Mouse (Mus musculus) ovary, postnatal 14 days (tissue): ENCODE measurements around the gene Akr1c20.

ENCODE experiments used
- DNase-seq: peaks from one replicate; pipeline ENCODE4 v3.0.0; 2022; ENCODE audit warnings: low spot score

The Akr1c20 gene

DNA sequence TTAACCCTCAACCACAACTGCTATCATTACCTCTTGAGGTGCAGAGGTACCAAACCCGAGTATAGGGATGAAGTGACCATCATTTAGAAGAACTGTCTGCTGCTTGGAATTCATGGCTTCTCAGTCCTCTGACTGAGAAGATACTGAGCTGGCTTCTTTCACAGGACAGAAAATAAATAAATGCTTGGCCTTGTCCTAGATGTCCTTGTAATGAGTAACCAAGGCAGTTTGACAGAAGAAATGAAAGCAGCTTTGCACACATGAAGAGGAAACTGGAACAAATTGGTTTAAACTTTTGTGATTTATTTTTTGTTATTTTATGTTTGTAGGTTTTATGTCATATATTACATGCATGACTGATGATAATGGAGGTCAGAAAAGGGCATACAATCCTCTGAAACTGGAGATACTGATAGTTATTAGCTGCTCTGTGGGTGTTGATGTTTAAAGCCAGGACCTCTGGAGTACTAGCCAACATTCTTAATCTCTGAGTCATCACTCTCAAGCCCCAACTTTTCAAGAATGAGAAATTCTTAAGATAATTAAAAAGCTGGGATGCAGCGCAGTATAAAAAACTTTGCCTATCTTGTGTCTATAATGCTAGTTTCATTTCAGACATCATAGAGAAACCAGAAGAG lies at the start of gene Akr1c20:
Akr1c20 (minus strand) TSS at position 145 of the 638 bp plus-strand sequence.
- no peak for DNase-seq

DNA sequence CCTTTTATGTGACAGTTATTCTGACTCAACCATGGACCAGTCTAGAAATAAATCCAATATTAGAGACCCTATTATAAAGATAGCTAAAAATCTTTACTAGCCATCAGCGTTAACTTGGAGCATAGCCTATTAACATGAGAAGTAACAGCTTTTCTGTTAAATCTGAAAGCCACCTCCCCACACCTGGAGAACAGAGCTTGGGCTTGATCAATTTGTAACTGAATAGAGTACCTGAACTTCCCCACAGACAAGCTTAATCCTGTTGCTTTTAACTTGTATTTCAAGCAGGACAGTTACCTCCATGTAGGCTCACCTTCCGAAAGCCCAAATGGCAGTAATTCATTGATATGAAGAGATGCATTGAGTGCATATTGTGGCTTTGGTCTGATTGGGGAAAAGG lies 42.9 kb upstream of the Akr1c20 start:
- DNase-seq = no peak

DNA sequence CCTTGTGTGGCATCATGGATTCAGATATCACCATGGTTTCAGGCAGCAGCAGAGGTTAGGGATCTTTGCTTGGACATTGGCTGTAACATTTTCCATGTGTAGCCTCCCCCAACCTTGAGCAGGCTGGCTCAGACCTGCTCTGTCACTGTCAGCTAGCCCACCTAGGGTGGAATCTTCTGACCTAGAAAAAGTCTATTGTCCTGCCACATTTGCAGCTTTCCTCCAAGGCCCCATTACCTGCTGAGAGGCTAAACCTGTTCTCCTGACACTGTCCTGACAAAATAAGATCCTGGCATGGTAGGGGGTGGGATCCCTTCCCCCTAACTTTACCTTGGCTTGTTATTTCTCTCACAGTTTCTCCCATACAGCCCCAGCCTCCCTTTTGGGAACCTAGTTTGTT lies 37.4 kb upstream of the Akr1c20 start:
- DNase-seq = no peak

DNA sequence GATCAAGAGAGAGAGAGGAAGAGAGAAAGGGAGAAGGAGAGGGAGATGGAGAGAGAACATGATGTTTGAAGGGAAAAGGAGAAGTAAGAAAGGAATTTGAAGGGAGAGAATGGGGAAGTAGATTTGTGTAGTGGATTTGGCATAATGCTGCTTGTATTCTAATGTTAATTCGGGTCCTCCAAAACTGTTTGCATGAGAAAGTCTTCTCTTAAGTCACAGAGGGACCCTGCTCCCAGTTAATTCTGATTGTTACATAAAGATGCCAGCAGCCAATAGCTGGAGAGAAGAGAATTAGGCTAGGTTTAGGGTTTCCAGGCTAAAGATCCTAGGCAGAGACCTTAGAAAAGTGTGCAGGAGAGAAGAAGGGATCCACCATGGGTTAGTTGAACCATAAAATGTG lies 36.0 kb upstream of the Akr1c20 start:
- no peak for DNase-seq

DNA sequence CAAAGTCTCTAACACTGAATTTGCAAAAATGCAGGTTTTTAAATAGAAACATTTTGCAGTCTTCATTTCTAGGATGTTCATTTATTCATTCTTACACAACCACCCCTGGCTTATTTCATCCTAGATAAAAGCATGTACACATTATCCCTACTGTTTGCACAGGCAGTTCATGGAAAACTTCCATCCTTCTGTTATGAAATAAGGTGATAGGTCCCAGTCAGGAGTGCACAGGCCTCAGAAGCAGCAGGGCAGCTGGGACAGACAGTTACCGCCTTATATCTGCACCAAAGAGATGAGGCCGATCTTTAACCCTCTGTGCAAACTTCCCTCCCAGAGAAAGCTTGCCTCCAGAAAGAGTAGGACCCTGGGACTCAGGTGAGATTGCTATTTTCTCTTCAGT lies 8.3 kb downstream of the Akr1c20 start:
- DNase-seq = no peak

DNA sequence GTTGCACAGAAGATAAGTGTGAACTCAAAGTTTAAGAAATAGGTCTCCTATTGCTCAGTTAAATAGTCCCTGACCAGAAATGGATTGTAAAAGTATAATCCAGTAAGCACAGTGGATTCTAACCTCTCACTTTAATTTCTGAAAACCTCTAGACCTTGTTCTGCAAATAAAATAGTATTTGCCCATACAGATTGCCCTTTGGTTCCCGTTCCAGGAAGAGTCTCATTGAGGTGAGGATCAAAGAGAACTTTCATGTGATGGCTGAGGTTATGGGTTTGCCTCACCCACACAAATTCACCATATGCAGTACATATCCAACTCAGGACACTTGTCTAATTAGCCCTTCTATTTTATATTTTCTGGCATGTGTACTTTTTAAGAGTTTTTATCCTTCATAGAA lies 55.2 kb downstream of the Akr1c20 start:
- DNase-seq = no peak

DNA sequence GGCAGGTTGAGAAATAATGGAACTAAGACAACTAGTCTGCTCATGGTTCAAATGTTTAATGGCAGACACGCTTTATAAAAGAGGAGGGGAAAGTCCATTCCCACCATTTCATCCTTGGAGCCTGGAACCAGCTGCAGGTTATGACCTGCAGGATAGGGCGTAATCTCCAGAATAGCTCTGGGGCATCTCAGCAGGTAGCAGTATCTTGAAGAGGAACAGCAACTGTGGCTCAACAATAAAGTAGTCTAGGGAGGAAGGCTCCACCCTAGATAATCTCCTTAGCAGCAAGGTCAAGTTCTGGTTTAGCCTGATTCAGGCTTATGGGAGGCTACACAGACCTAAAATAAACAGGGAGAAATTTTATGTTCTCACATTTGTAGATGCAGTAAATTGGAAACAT lies 57.5 kb downstream of the Akr1c20 start:
- DNase-seq = no peak
